Comparison of ENCODE assay signal across 8 mouse cellular contexts in genomic region chr8:83165931-83166867, GRCm38 (mm10). TPM values are rescaled to one million over a fixed set of nuclear protein-coding genes. Genes with fewer than 3 reads are reported as not detected.
DNase-seq lines count a peak whose midpoint lies in the region; ATAC-seq and TF ChIP-seq lines count a peak whose summit lies in the region.

Gm10645 (minus strand) TSS chr8:83166170.

- no peak for TF ChIP-seq CTCF in thymus, adult 2 months (IDR thresholded peaks at IDR 0.05; ENCODE audit: borderline replicate concordance, control insufficient read depth, extremely low read depth, insufficient read depth, low read length, poor library complexity)
- no peak for TF ChIP-seq CTCF in embryonic fibroblast, embryonic 13.5 days (IDR thresholded peaks at IDR 0.05; ENCODE audit: borderline replicate concordance, insufficient read depth, low read length)
- TF ChIP-seq CTCF in small intestine, adult 2 months (IDR thresholded peaks at IDR 0.05; ENCODE audit: extremely low read depth, insufficient read length, insufficient replicate concordance, low read depth, low read length): no peak

- 7% methylated on average over 54 of the region's 54 CpGs for WGBS in thymus, adult 2 months
- WGBS in heart, embryonic 11.5 days (ENCODE audit: insufficient replicate concordance): 3% methylated on average over 54 of the region's 54 CpGs
- WGBS in kidney, embryonic 14.5 days: 4% methylated on average over 54 of the region's 54 CpGs
- 4% methylated on average over 54 of the region's 54 CpGs for WGBS in limb, embryonic 13.5 days
- 2% methylated on average over 49 of the region's 54 CpGs for WGBS in midbrain, embryonic 11.5 days
- WGBS in small intestine, adult 2 months: 3% methylated on average over 54 of the region's 54 CpGs

- H3K9ac ChIP-seq in heart, embryonic 11.5 days (ENCODE audit: low read depth, low read length): peak within 1 kb of the TSS; percentile 78
- H3K9ac ChIP-seq in kidney, embryonic 14.5 days (ENCODE audit: low read depth, low read length): peak within 1 kb of the TSS; percentile 76
- peak within 1 kb of the TSS; percentile 83 for H3K9ac ChIP-seq in limb, embryonic 13.5 days
- peak within 1 kb of the TSS; percentile 98 for H3K9ac ChIP-seq in midbrain, embryonic 11.5 days (ENCODE audit: low read length)

- peak; percentile 66 for ATAC-seq in heart, embryonic 11.5 days (replicated peaks; ENCODE audit: insufficient number of reproducible peaks, low FRiP score, low TSS enrichment)
- peak; percentile 73 for ATAC-seq in kidney, embryonic 14.5 days (ENCODE audit: low FRiP score, low TSS enrichment)
- ATAC-seq in limb, embryonic 13.5 days (ENCODE audit: low FRiP score, low read depth): peak; percentile 49
- peak; percentile 77 for ATAC-seq in midbrain, embryonic 11.5 days (ENCODE audit: low FRiP score)

- no peak within 1 kb of the TSS for H3K27ac ChIP-seq in thymus, adult 2 months (ENCODE audit: control insufficient read depth, insufficient read depth, low read length)
- no peak within 1 kb of the TSS for H3K27ac ChIP-seq in embryonic fibroblast, embryonic 13.5 days (ENCODE audit: insufficient read depth, low read length)
- peak within 1 kb of the TSS; percentile 43 for H3K27ac ChIP-seq in heart, embryonic 11.5 days (ENCODE audit: low read depth, low read length)
- H3K27ac ChIP-seq in kidney, embryonic 14.5 days (ENCODE audit: low read depth, low read length): peak within 1 kb of the TSS; percentile 68
- H3K27ac ChIP-seq in limb, embryonic 13.5 days: peak within 1 kb of the TSS; percentile 65
- peak within 1 kb of the TSS; percentile 88 for H3K27ac ChIP-seq in midbrain, embryonic 11.5 days (ENCODE audit: low read depth, low read length)
- peak within 1 kb of the TSS; percentile 49 for H3K27ac ChIP-seq in small intestine, adult 2 months (ENCODE audit: insufficient read depth, low read depth, low read length)

- no peak for DNase-seq in thymus, adult 2 months
- no peak for DNase-seq in thymus, adult 18-20 months
- peak; percentile 96 for DNase-seq in midbrain, embryonic 11.5 days (ENCODE audit: low spot score, missing footprints)

- no peaks in the 10 kb centered on the region for H3K9me3 ChIP-seq in heart, embryonic 11.5 days (replicated peaks; ENCODE audit: control insufficient read depth, low read length)
- H3K9me3 ChIP-seq in kidney, embryonic 14.5 days (ENCODE audit: control insufficient read depth, low read length): no peaks in the 10 kb centered on the region
- H3K9me3 ChIP-seq in limb, embryonic 13.5 days: no peaks in the 10 kb centered on the region
- H3K9me3 ChIP-seq in midbrain, embryonic 11.5 days (ENCODE audit: control insufficient read depth, low read length): no peaks in the 10 kb centered on the region

- TF ChIP-seq POLR2A in thymus, adult 2 months (IDR thresholded peaks at IDR 0.05; ENCODE audit: control insufficient read depth, extremely low read depth, insufficient read depth, low read length, poor library complexity): no peak
- TF ChIP-seq POLR2A in embryonic fibroblast, embryonic 13.5 days (IDR thresholded peaks at IDR 0.05; ENCODE audit: low read depth, low read length): no peak; the same call in 1 of the 2 replicates
- TF ChIP-seq POLR2A in small intestine, adult 2 months (IDR thresholded peaks at IDR 0.05; ENCODE audit: low read depth, low read length): no peak

- peak within 1 kb of the TSS; percentile 93 for H3K4me2 ChIP-seq in heart, embryonic 11.5 days
- peak within 1 kb of the TSS; percentile 81 for H3K4me2 ChIP-seq in kidney, embryonic 14.5 days (replicated peaks; ENCODE audit: low read depth, low read length)
- H3K4me2 ChIP-seq in limb, embryonic 13.5 days (replicated peaks): peak within 1 kb of the TSS; percentile 86
- H3K4me2 ChIP-seq in midbrain, embryonic 11.5 days: peak within 1 kb of the TSS; percentile 49

- H3K4me1 ChIP-seq in thymus, adult 2 months (replicated peaks; ENCODE audit: control insufficient read depth, insufficient read depth, low read length): peaks cover 5% of the 10 kb centered on the region; the same call in 1 of the 2 replicates
- H3K4me1 ChIP-seq in embryonic fibroblast, embryonic 13.5 days (ENCODE audit: control insufficient read depth, insufficient read depth, low read length): no peaks in the 10 kb centered on the region
- peaks cover 4% of the 10 kb centered on the region; the same call in 1 of the 2 replicates for H3K4me1 ChIP-seq in heart, embryonic 11.5 days (ENCODE audit: control insufficient read depth, insufficient read depth, low read length)
- H3K4me1 ChIP-seq in kidney, embryonic 14.5 days (ENCODE audit: control insufficient read depth, insufficient read depth, low read length): no peaks in the 10 kb centered on the region
- peaks cover 11% of the 10 kb centered on the region; the same call in 1 of the 2 replicates for H3K4me1 ChIP-seq in limb, embryonic 13.5 days
- H3K4me1 ChIP-seq in midbrain, embryonic 11.5 days (ENCODE audit: control insufficient read depth, insufficient read depth, low read length): peaks cover 12% of the 10 kb centered on the region; the same call in 1 of the 2 replicates
- no peaks in the 10 kb centered on the region for H3K4me1 ChIP-seq in small intestine, adult 2 months (ENCODE audit: control insufficient read depth, insufficient read depth, insufficient read length, low read length)

- peak within 1 kb of the TSS; percentile 32 for H3K4me3 ChIP-seq in thymus, adult 2 months (ENCODE audit: control insufficient read depth, insufficient read depth, low read length)
- peak within 1 kb of the TSS; percentile 58 for H3K4me3 ChIP-seq in embryonic fibroblast, embryonic 13.5 days (ENCODE audit: insufficient read depth, low read length)
- peak within 1 kb of the TSS; percentile 66 for H3K4me3 ChIP-seq in heart, embryonic 11.5 days (ENCODE audit: low read depth, low read length)
- H3K4me3 ChIP-seq in kidney, embryonic 14.5 days (ENCODE audit: low read length): peak within 1 kb of the TSS; percentile 72
- H3K4me3 ChIP-seq in limb, embryonic 13.5 days: peak within 1 kb of the TSS; percentile 75
- H3K4me3 ChIP-seq in midbrain, embryonic 11.5 days (ENCODE audit: low read depth, low read length): peak within 1 kb of the TSS; percentile 86
- H3K4me3 ChIP-seq in small intestine, adult 2 months (ENCODE audit: low read depth, low read length): peak within 1 kb of the TSS; percentile 72

- H3K36me3 ChIP-seq in thymus, adult 2 months (ENCODE audit: control insufficient read depth, insufficient read depth, low read length): no peaks in the 10 kb centered on the region
- no peaks in the 10 kb centered on the region for H3K36me3 ChIP-seq in heart, embryonic 11.5 days (ENCODE audit: control insufficient read depth, insufficient read depth, low read length)
- no peaks in the 10 kb centered on the region for H3K36me3 ChIP-seq in kidney, embryonic 14.5 days (ENCODE audit: control insufficient read depth, insufficient read depth, low read length)
- H3K36me3 ChIP-seq in limb, embryonic 13.5 days: no peaks in the 10 kb centered on the region
- H3K36me3 ChIP-seq in midbrain, embryonic 11.5 days (ENCODE audit: control insufficient read depth, insufficient read depth, low read length): no peaks in the 10 kb centered on the region
- no peaks in the 10 kb centered on the region for H3K36me3 ChIP-seq in small intestine, adult 2 months (ENCODE audit: control insufficient read depth, insufficient read depth, low read length)

- peaks cover 3% of the 10 kb centered on the region; the same call in 1 of the 2 replicates for H3K27me3 ChIP-seq in thymus, adult 2 months (ENCODE audit: control insufficient read depth, insufficient read depth, low read length)
- peaks cover 4% of the 10 kb centered on the region; the same call in 1 of the 2 replicates for H3K27me3 ChIP-seq in heart, embryonic 11.5 days (ENCODE audit: control insufficient read depth, insufficient read depth, low read length)
- no peaks in the 10 kb centered on the region for H3K27me3 ChIP-seq in kidney, embryonic 14.5 days (ENCODE audit: control insufficient read depth, insufficient read depth, low read length)
- H3K27me3 ChIP-seq in limb, embryonic 13.5 days: peaks cover 23% of the 10 kb centered on the region
- no peaks in the 10 kb centered on the region for H3K27me3 ChIP-seq in midbrain, embryonic 11.5 days (ENCODE audit: control insufficient read depth, insufficient read depth, low read length)
- H3K27me3 ChIP-seq in small intestine, adult 2 months (ENCODE audit: control insufficient read depth, insufficient read depth, low read length): peaks cover 3% of the 10 kb centered on the region; the same call in 1 of the 2 replicates

RNA-seq across cellular contexts. Expression of gene Gm10645, which starts in this region (rescaled TPM):
- polyA plus RNA-seq in thymus, adult 2 months (2012; rRNA removed): 0.86 and 1.3 TPM in 2 replicates
- polyA plus RNA-seq in embryonic fibroblast, embryonic 13.5 days (2011; ENCODE audit: insufficient read length, low read depth, missing spikeins): 0.45 TPM in 1 of 2 replicates, not detected in the other
- polyA plus RNA-seq in heart, embryonic 11.5 days (2014; fragmentation: Nextera tagmentation; extraction: Ambion mirVana): 0.56 and 0.72 TPM in 2 replicates
- 1.7 and 3.0 TPM in 2 replicates for polyA plus RNA-seq in kidney, embryonic 14.5 days (2014; fragmentation: Nextera tagmentation; extraction: Ambion mirVana)
- polyA plus RNA-seq in limb, embryonic 13.5 days (2015; fragmentation: Nextera tagmentation; extraction: Ambion mirVana): 0.70 and 1.2 TPM in 2 replicates
- polyA plus RNA-seq in midbrain, embryonic 11.5 days (2014; fragmentation: Nextera tagmentation; extraction: Ambion mirVana): 5.8 and 6.6 TPM in 2 replicates
- 0.77 and 1.1 TPM in 2 replicates for polyA plus RNA-seq in small intestine, adult 2 months (2012; rRNA removed)

Comparison
In these comparisons a context has a peak if more than half of its experiments do, and no peak if none do; other contexts are left out.
1. Peak in ATAC-seq, H3K4me3 ChIP-seq, H3K27ac ChIP-seq, H3K9ac ChIP-seq and H3K4me2 ChIP-seq in heart, embryonic 11.5 days; RNA of the gene not detected or under 1 TPM.
2. H3K27ac ChIP-seq: peak in kidney, embryonic 14.5 days (single experiment), limb, embryonic 13.5 days (single experiment), midbrain, embryonic 11.5 days (single experiment) and small intestine, adult 2 months (single experiment); none in thymus, adult 2 months (single experiment) and embryonic fibroblast, embryonic 13.5 days (single experiment).
3. H3K4me3 ChIP-seq: peak in every context shown above with its lines; median percentile 86 in midbrain, embryonic 11.5 days; 75 in limb, embryonic 13.5 days; 72 in kidney, embryonic 14.5 days; 72 in small intestine, adult 2 months; 66 in heart, embryonic 11.5 days; 58 in embryonic fibroblast, embryonic 13.5 days; 32 in thymus, adult 2 months.
4. Peak in every context shown above with its lines, with median percentiles within 50 percentile points of each other: ATAC-seq, H3K4me2 ChIP-seq and H3K9ac ChIP-seq.